Mouse (Mus musculus): ENCODE results near the gene Noct.

GRCm38 (mm10) chr3:51201986-51202385 is 22.3 kb upstream of the Noct start:
- TF ChIP-seq CTCF (conservative IDR thresholded peaks at IDR 0.05; ENCODE audit: low read length) (no peak), POU5F1 (IDR thresholded peaks at IDR 0.05; ENCODE audit: borderline replicate concordance, low read length) (no peak)
